Mouse (Mus musculus) neutrophil, adult 5-6 weeks (primary cell): ENCODE measurements around the gene AU021092. TPM values are rescaled to one million over a fixed set of nuclear protein-coding genes. Genes with fewer than 3 reads are reported as not detected.
A peak's percentile ranks its signal among the peaks of the same experiment; 100 is the strongest.

Experiments
- ATAC-seq: fragments of 151-379, 151-347 bp; 2 replicates; pipeline ENCODE4 v1.8.0; 2017; ENCODE audit warnings: mild to moderate bottlenecking, moderate TSS enrichment; ENCODE audit not compliant: insufficient number of reproducible peaks, poor library complexity, low FRiP score, severe bottlenecking; ENCODE audit errors: extremely low read depth
- total RNA-seq: library from RNA; stranded (forward); fragments of 200-1000 nt; gene quantifications from 2 replicates; pipeline ENCODE4 v1.2.3, GENCODE M21; 2017

The AU021092 gene
- total RNA-seq, 1 experiment from 2014 or later = not detected

GRCm38 (mm10) chr16:5217341-5218133 lies 4.6 kb downstream of the AU021092 start:
- ATAC-seq = no peak

- ATAC-seq = no peak
Observed at GRCm38 (mm10) chr16:5216686-5217085, 5.4 kb downstream of the AU021092 start.

- ATAC-seq = no peak
Observed at GRCm38 (mm10) chr16:5214126-5214525, 8.0 kb downstream of the AU021092 start.

DNA sequence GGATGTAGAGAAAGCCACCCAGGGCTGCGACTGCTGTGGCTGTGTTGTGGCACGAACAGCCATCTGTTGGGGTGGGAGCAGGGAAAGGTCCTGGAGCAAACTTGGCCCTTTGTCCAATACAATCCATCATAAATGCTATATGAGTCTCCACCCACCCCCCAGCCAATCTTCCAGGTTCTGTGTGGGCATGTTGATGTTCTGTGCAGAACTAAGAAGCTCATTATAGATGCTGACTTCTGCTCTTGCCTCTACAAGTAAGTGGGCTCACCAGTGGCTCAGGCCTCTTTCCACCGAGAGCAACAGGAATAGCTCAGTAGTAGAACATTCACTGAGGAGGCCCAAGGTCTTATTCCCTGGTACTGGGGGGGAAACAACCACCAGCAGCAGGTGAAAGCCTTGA lies 9.9 kb downstream of the AU021092 start:
- ATAC-seq = no peak

DNA sequence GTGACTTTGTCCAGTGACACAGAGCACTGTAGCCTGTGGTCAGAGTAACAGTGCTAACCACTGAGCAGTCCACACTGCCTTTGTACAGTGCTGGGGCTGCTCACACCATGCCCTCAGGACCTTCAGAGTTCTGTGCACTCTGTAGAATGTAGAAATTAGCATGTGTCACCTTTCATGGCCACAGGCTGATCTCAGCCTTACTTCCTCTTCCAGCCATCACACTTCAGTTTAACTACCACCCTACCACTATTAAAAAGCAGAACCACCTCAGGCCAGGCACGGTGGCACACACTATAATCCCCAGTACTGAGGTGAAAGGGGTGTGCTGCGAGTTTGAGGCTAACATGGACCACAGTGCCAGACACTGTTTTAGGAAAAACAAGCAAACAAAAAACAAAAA lies 11.7 kb downstream of the AU021092 start:
- peak; percentile 66; the same call in 1 of the 2 replicates for ATAC-seq

DNA sequence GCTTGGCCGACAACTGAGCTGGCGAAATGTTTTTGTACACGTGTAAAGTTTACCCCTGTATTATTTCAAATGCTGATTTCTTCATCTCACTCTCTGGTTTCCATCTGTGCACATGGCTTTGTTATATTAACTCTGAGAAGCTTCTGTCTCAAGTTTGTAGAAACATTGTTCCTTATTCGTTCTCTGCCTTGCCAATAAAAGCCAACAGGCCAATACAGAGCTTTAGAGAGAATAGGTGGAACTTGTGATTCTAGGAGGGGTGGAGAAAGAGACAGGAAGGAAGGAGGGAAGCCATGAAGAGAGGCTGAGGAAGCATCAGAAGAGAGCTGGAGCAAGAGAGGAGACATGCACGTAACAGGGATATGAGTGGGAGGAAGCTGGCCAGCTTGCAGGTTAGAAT lies 16.0 kb downstream of the AU021092 start:
- no peak for ATAC-seq

GRCm38 (mm10) chr16:5205431-5205970 lies 16.6 kb downstream of the AU021092 start:
- no peak for ATAC-seq

DNA sequence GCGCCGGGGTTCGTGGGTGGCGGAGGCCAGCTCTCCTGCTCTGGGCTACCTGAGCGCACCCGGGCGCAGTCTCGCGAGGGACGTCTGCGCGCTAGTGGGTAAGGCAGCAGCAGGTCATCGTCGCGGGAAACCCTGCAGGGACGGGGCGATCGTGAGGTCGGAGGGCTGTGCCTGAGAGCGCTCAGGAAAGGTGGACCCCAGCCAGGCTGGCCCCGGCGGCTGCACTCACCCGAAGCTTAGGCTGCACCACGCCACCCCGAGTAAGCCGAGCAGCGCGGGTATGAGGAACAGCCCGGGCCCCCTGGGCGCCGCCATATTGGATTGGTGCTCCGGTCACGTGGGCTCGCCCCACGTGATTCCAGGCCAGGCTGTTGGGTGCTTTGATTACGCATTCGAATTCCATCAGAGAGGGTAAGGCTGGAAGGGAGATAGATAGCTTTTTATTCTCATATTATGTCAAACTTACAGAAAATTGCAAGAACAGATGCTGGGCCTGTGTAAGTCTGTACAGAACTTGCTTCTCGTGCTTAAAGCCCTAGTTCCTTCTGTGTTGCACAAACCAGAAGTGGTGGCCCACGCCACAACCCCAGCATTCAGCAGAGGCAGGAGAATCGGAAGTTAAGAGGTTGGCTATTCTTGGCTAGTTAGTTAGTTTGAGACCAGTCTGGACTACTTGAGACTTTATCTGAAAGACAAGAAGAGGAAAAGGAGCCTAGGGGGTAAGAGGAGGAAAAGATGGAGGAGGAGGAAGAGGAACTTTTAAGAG lies 18.2 kb downstream of the AU021092 start, which contains the start of gene Nagpa:
Gene Nagpa, minus strand, starts transcription at position 345 of the 766 bp plus-strand sequence.
- ATAC-seq = peak; percentile 79

DNA sequence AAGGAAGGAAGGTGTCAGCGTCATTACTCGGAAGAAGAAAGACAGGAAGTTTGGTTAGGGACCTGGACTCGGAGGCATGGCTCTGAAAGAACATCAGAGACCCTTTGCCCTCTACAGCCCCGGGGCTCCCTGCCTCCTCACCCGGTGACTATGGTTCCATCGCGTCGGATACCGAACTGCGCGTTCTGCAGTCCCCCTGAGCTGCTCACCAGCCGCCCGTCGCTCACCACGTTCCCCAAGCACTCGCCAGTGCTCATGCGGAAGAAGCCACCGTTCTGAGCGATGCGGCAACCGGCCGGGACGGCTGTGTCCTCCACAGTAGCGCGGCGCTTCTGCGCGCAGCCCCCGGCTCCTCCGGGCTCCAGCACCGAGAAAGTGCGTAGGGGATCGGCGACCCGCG lies 18.9 kb downstream of the AU021092 start:
- ATAC-seq = no peak

- ATAC-seq = no peak
Observed at GRCm38 (mm10) chr16:5202681-5203080, 19.4 kb downstream of the AU021092 start.

DNA sequence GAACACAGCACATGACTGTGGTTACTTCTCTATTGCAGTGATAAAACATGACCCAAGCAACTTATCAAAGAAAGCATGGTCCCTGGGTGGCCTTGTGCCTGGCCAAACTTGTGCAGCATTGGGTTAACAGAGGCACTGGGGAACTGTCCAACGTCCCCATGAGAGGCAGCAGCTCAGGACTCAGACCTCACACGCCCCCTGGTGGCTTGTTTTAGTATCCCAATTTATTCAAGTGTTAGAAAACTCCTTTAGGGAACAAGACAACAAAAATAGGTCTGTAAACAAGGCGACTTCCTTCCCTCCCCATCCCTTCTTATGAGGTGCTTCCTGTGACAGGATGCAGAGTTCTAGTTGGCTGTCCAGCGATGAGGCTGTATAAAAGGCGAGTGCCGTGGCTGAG lies 27.0 kb downstream of the AU021092 start:
- peak; percentile 21; the same call in 1 of the 2 replicates for ATAC-seq

GRCm38 (mm10) chr16:5186234-5186633 lies 35.9 kb downstream of the AU021092 start:
- ATAC-seq = no peak

GRCm38 (mm10) chr16:5185691-5186090 lies 36.4 kb downstream of the AU021092 start:
- no peak for ATAC-seq

GRCm38 (mm10) chr16:5184956-5185355 lies 37.1 kb downstream of the AU021092 start:
- ATAC-seq = no peak

- no peak for ATAC-seq
Observed at GRCm38 (mm10) chr16:5184101-5184500, 38.0 kb downstream of the AU021092 start.

DNA sequence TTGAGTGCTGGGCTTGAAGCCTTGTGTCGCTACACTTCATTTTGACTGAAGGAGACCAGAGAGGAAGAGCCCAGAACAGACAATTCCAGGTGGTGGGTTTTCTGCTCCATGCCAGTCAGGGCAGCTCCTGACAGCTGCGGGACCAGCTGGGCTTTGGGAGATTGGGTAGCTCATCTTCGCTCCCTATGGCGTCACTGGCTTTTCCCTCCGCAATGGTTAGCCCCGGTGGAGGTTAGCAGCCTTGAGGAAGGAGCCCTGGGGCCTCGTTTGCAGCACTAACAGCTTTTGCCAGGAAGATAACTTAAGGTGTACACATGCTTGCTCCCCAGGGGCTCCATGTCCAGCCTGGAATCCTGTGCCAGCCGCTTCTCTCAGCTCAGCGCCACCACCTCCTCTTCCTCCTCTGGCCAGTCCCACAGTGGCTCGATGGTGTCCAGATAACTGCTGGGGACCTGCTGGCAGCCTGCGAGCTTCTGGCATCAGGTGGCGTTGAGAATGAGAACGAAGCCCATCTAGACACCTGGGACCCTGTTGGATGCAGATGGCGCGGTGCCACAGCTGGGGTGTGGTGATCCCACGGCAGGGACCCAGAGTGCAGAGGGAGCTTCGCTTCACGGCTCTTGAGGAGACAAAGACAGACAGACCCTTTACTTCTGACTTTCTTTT lies 38.7 kb downstream of the AU021092 start:
- ATAC-seq = no peak

GRCm38 (mm10) chr16:5172636-5173035 lies 49.5 kb downstream of the AU021092 start:
- no peak for ATAC-seq

GRCm38 (mm10) chr16:5168829-5169228 lies 53.3 kb downstream of the AU021092 start:
- no peak for ATAC-seq

- no peak for ATAC-seq
Observed at GRCm38 (mm10) chr16:5168038-5168437, 54.1 kb downstream of the AU021092 start.
